Mouse (Mus musculus) heart, postnatal 0 days (tissue): ENCODE data around the gene Map3k3. TPM values are rescaled to one million over a fixed set of nuclear protein-coding genes. Genes with fewer than 3 reads are reported as not detected.
A peak's percentile ranks its signal among the peaks of the same experiment; 100 is the strongest.

Source experiments
- ATAC-seq: fragments of 200-750 bp; cut with Nextera tagmentation; 2 replicates; pipeline ENCODE4 v1.8.0; 2017; ENCODE audit warnings: low read depth, moderate number of reproducible peaks, moderate library complexity; ENCODE audit not compliant: insufficient read depth
- DNase-seq: peaks from one replicate; pipeline ENCODE4 v3.0.0-alpha.2; 2016; ENCODE audit warnings: low spot score
- H3K27ac ChIP-seq: fragments of 300-500 bp; sonication (generic); 2 replicates; pipeline ENCODE4 v1.5.1; 2014; ENCODE audit warnings: low read depth, mild to moderate bottlenecking
- H3K27me3 ChIP-seq: fragments of 300-500 bp; sonication (generic); 2 replicates; pipeline ENCODE4 v1.6.1; 2014; ENCODE audit warnings: low read length, mixed read lengths; ENCODE audit not compliant: control insufficient read depth, insufficient read depth
- H3K36me3 ChIP-seq: fragments of 300-500 bp; sonication (generic); replicated peaks from 2 replicates; pipeline ENCODE4 v1.6.1; 2014; ENCODE audit warnings: low read length, mixed read lengths; ENCODE audit not compliant: control insufficient read depth, insufficient read depth
- H3K4me1 ChIP-seq: fragments of 300-500 bp; sonication (generic); 2 replicates; pipeline ENCODE4 v1.6.1; 2014; ENCODE audit warnings: antibody characterized with exemption; ENCODE audit not compliant: control insufficient read depth, insufficient read depth
- H3K4me2 ChIP-seq: fragments of 300-500 bp; sonication (generic); 2 replicates; pipeline ENCODE4 v1.6.1; 2014; ENCODE audit warnings: low read depth, mild to moderate bottlenecking, low read length, moderate library complexity
- H3K4me3 ChIP-seq: fragments of 300-500 bp; sonication (generic); 2 replicates; pipeline ENCODE4 v1.5.1; 2014; ENCODE audit warnings: low read depth, low read length
- H3K9ac ChIP-seq: fragments of 300-500 bp; sonication (generic); replicated peaks from 2 replicates; pipeline ENCODE4 v1.6.1; 2014; ENCODE audit warnings: low read depth, low read length, mixed read lengths
- H3K9me3 ChIP-seq: fragments of 300-500 bp; sonication (generic); replicated peaks from 2 replicates; pipeline ENCODE4 v1.6.1; 2016; ENCODE audit warnings: low read length; ENCODE audit not compliant: control insufficient read depth
- CTCF ChIP-seq: IDR thresholded peaks from 2 replicates; pipeline ENCODE4 v1.5.1; 2016; ENCODE audit warnings: antibody characterized with exemption, control low read depth, low read depth
- EP300 ChIP-seq: IDR thresholded peaks from 2 replicates; pipeline ENCODE4 v1.6.1; 2016; ENCODE audit warnings: antibody characterized with exemption, low read depth
- WGBS: fragments of 180-500 bp; shearing (Covaris S2); extraction: QIAGEN DNeasy Blood & Tissue Kit; methylation state at CpG from one replicate; pipeline ENCODE4 v1.1.7; 2014; 5-methylcytosine and 5-hydroxymethylcytosine counted together
- polyA plus RNA-seq: library from polyadenylated mRNA; unstranded; fragments of >200 nt; fragmentation: Nextera tagmentation; extraction: Ambion mirVana; gene quantifications from 2 replicates; pipeline ENCODE4 v1.2.1, GENCODE M21; 2015
- total RNA-seq: library from RNA; depleted of rRNA; stranded (reverse); fragments of >200 nt; gene quantifications from 2 replicates; pipeline ENCODE4 v1.2.3, GENCODE M21; 2014; ENCODE audit warnings: low replicate concordance; rRNA removed

The Map3k3 gene
- total RNA-seq (44.0 and 71.9 TPM in 2 replicates), polyA plus RNA-seq (13.8 and 14.5 TPM in 2 replicates)

- H3K9ac ChIP-seq, result peak within 1 kb of the TSS; percentile 93
- peak within 1 kb of the TSS; percentile 98 for H3K27ac ChIP-seq
- peak within 1 kb of the TSS; percentile 90 for H3K4me2 ChIP-seq
- H3K27me3 ChIP-seq, result no peaks in the 10 kb centered on the region
- peak within 1 kb of the TSS; percentile 95 for H3K4me3 ChIP-seq
- H3K9me3 ChIP-seq, result no peaks in the 10 kb centered on the region
- H3K4me1 ChIP-seq, result peaks cover 6% of the 10 kb centered on the region; the same call in 1 of the 2 replicates
- peak; percentile 96 for ATAC-seq
- WGBS, result 1% methylated on average over 69 of the region's 69 CpGs
- no peaks in the 10 kb centered on the region for H3K36me3 ChIP-seq
- DNase-seq, result peak; percentile 100
- TF ChIP-seq EP300, result no peak
- peak; percentile 64 for TF ChIP-seq CTCF
These were observed at the start of gene Map3k3 for GRCm38 (mm10) chr11:106083708-106084701. TSS of gene Map3k3 (plus strand) at chr11:106084613.

GRCm38 (mm10) chr11:106034986-106035385 lies 49.4 kb upstream of the Map3k3 start:
- no peak for TF ChIP-seq CTCF
- no peak for TF ChIP-seq EP300
- peaks cover 12% of the 10 kb centered on the region for H3K4me1 ChIP-seq
- no peak overlapping the region for H3K4me2 ChIP-seq
- H3K27ac ChIP-seq, result no peak overlapping the region
- H3K9me3 ChIP-seq, result no peaks in the 10 kb centered on the region
- DNase-seq (no peak), ATAC-seq (no peak)
- no peak overlapping the region for H3K4me3 ChIP-seq
- H3K36me3 ChIP-seq, result no peaks in the 10 kb centered on the region
- no peaks in the 10 kb centered on the region for H3K27me3 ChIP-seq
- H3K9ac ChIP-seq, result no peak overlapping the region
- WGBS, result 76% methylated on average over 9 of the region's 9 CpGs

GRCm38 (mm10) chr11:106036548-106037417 lies 47.6 kb upstream of the Map3k3 start, which contains the start of gene Dcaf7:
TSS of gene Dcaf7 (plus strand) at chr11:106036872.
- Histone ChIP-seq H3K9ac (peak within 1 kb of the TSS; percentile 93), H3K36me3 (no peaks in the 10 kb centered on the region), H3K9me3 (no peaks in the 10 kb centered on the region), H3K4me2 (peak within 1 kb of the TSS; percentile 93), H3K27ac (peak within 1 kb of the TSS; percentile 93), H3K4me1 (peaks cover 12% of the 10 kb centered on the region), H3K4me3 (peak within 1 kb of the TSS; percentile 98), H3K27me3 (no peaks in the 10 kb centered on the region)
- WGBS, result 0% methylated on average over 64 of the region's 66 CpGs
- peak; percentile 99 for ATAC-seq
- TF ChIP-seq CTCF, result no peak
- TF ChIP-seq EP300, result 0 out of 2 replicates have a peak, but pooled peaks have one; percentile 77
- peak; percentile 96 for DNase-seq

- Histone ChIP-seq H3K27ac (peak overlapping the region; percentile 93), H3K36me3 (no peaks in the 10 kb centered on the region), H3K4me3 (peak overlapping the region; percentile 98), H3K4me1 (peaks cover 12% of the 10 kb centered on the region), H3K27me3 (no peaks in the 10 kb centered on the region), H3K9ac (peak overlapping the region; percentile 93), H3K9me3 (no peaks in the 10 kb centered on the region), H3K4me2 (peak overlapping the region; percentile 93)
- no peak for TF ChIP-seq CTCF
- TF ChIP-seq EP300, result no peak
- ATAC-seq (no peak), DNase-seq (peak; percentile 58)
- 1% methylated on average over 13 of the region's 13 CpGs for WGBS
These were observed 47.0 kb upstream of the Map3k3 start for GRCm38 (mm10) chr11:106037418-106037751.

- Histone ChIP-seq H3K4me3 (no peak overlapping the region), H3K27ac (no peak overlapping the region), H3K4me1 (no peaks in the 10 kb centered on the region), H3K9ac (no peak overlapping the region), H3K36me3 (peaks cover 26% of the 10 kb centered on the region), H3K4me2 (no peak overlapping the region), H3K9me3 (no peaks in the 10 kb centered on the region), H3K27me3 (no peaks in the 10 kb centered on the region)
- DNase-seq, result no peak
- TF ChIP-seq EP300 (no peak), CTCF (no peak)
- ATAC-seq, result no peak
These were observed 40.1 kb upstream of the Map3k3 start for GRCm38 (mm10) chr11:106044349-106044748.
